Mouse (Mus musculus): ENCODE measurements around the gene Galnt7.

Gene Galnt7

DNA sequence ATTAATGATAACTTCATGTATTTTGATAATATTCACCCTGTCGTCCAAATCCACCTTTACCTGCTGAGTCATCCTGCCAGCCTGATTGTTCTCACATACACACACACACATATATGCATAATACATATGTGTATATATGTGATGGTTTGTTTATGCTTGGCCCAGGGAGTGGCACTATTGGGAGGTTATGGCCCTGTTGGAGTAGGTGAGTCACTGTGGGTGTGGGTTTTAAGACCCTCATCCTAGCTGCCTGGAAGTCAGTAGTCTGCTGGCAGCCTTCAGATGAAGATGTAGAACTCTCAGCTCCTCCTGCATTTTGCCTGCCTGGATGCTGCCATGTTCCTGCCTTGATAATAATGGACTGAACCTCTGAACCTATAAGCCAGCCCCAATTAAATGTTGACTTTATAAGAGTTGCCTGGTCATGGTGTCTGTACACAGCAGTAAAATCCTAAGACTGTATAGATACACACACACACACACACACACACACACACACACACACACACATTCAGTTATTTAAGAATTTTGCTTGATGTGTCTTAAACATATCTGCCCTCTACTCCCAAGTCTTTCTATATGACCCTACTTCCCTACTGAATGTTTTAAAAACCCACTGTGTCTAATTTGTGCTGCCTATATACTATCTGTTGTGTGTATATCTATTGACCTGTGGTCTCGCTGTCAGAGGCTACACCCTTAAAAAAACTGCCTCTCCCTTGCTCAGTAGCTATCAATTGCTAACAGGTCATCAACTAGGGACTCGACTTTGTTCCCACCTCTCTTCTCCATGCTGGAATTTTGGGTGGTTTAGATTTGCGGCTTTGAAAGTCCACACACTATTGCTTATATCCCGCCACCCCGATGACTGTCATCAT, 23.8 kb downstream of the Galnt7 start:
- no peak for DNase-seq

DNA sequence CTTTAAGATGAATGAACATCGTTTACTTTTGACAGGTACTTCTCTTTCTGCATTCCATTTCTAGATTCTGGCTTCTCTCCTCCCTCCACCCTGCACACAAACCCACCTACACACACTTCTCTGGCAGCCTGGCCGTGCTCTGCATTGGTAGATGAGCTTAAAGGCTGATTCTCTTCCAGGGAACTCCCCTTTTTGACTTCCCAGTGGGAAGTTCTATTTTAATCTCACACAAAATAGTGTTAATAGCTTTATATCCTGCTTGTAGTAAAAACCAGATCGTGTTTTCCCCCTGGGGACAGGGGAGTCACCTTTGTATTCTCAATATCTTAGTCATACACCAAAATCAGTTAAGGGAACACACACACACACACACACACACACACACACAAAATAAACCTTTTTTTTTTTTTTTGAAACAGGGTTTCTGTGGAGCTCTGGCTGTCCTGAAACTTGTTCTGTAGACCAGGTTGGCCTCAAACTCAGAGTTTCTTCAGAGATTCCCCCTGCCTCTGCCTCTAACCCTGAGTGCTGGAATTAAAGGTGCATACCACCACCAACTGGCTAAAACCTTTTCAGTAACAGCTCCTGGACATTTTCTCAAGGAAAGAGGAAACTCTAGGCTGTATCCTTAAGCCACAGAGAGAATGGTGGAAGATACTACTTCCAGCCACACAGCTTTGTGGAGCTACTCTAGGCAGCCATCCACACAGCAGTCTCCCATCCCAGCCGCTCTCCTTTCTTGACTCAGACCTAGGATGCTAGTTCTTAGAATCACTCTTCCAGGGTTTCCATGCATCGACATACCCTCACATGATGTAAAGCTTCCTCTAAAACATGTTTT, 24.7 kb downstream of the Galnt7 start:
- DNase-seq = no peak

DNA sequence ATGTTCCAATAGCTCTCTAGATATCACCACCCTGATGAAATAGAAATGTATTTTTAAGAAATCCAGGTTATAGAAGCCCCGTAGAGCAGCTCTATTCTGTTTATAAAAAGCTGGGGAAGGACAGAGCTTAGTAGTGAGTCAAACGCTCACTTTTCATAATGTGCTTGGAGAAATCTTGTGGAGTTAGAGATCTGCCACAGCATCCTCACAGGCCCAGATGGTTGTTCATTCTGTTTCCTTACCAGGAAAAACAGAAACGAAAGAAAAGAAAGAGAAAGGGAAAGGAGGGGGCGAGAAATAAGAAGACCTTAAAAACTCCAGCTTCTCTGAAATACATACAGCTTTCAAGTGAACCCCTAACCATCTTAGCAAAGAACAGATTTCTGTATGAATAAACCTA, 28.9 kb downstream of the Galnt7 start:
- DNase-seq = no peak

DNA sequence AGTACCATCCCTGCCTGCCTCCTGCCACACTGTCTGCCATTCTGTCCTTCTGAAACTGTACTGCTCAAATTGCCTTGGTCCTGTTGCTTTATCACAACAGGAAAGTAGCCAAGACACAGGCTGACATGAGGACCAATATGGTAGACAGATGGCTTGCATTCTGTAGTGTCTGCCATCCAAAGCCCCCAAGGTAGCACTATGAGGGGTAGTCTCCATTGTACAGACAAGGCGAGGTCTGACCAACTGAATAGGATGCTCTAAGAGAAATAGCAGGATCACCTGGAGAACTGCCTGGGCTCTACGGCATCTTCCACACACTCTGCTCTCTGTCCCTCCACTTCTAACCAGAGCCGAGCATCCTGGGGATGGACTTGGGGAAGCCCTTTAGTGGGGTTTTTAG, 29.8 kb downstream of the Galnt7 start:
- DNase-seq = no peak

DNA sequence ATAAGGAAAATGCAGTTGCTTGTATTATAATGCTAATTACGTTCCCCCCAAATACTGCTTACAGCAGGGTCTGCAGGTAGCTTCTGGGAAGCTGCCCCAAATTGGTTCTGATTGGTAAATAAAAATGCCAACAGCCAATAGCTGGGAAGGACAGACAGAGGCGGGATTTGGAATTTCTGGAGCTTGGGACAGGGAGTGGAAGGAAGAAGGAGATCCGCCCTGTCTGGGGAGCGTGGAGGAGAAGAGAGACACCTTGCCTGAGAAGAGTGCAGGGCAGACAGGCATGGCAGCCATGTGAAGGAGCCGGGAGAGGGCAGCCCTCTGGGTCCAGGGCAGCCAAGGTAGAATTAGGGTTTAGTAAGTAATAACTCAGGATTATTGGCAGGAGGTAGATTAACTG, 35.9 kb downstream of the Galnt7 start:
- DNase-seq = no peak

DNA sequence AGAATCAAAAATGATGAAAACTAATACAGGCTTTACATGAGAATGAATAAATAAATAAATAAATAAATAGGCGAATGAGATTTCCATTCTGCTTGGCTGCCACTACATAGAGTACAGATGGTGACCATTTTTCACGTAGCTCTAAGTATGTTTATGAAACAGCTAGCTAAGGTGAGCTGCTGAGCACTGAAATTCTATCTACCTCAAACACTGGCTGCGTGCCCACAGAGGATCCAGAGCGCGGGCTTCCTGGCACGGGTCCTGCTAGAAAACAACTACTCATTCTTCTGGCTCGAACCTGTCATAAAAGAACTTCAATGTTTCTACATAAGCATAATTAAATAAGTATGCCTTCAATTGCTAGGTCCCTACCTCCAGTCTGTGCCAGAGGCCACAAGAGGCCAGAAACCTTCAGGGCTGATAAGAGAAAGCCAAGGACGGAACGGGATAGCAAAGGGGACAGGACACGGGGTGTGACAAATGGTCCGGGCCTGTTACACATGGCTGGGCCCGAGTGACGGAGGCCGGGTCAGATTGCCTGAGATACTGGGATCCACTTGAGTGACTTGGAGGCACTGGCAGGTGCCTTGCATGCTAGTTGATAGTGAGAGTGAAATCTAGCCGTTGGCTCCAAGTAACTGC, 37.7 kb downstream of the Galnt7 start:
- DNase-seq = peak; percentile 41

DNA sequence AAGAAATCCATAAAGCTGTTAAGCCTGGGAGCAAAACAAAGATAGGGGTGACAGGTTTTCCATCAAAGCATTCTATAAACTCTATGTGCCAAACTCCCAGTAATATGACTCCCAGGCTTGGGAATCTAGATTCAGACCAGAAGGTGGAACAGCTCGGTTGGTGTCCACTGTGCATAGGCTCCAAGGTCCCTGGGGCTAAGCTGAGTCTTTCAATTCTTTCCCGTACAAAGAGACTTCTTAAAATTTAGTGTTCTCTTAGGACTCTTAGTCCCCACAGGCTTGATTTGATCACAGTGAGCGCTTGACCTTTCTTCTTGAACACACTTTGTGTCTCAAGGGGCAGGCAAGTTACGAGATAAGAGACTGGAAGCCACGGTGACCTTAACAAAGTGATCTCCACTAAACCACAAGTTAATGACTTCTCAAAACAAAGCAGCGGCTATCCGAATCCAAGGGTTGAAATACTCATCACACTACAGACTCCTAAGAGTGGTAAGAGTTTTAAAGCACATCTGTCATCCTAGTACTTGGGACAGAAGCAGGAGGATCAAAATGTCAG, 41.3 kb downstream of the Galnt7 start:
- DNase-seq = no peak

DNA sequence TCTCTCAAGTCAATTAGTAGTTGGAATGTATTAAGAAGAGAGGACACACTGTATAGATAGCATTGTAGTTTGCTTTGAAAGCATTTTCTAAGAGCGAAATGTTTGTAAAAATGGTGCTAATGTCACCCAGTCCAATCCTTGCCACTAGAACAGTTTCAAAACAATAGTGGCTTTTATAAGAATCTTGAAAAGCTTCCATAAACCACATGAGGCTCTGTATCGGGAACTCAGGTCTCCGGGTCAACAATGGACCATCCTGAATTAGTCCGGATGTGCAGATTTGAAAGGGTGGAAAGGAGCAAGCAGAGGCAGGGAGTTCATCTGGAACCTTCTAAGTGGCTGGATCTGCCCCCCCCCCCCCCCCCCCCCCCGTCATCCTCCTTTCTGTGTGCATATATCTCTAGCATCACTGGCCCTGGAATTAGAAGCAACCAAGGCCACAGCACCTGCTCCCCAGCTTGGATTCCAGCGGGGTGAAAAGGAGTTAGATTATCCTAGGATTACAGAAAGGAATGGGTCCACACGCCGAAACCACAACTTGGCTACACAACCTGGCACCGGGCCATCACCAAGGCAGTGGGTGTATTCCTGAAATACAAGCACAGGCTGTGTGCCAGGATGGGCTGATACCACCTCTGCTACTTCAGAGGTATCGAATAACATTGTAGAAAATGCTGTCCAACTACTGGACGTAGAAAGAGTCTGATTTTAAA, 42.0 kb downstream of the Galnt7 start:
- DNase-seq = peak; percentile 53

DNA sequence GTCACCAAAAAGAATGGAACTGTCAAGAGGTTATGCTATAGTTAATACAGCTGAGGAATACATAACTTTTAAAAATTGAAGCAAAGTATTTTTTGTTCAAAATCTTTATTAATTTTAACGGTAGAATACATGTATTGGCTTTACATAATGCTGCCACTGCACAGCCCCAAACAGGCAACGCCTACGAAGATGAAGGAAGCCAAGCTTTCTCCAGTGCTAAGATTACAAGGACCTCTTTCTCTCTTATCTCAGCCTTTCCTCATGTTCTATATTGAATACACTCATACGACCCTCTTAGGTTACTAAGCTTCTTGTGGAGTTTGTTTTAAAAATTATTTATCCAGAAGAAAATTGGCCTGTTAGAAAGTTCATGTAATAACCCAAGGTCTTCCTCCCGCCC, 50.3 kb downstream of the Galnt7 start:
- DNase-seq = no peak

DNA sequence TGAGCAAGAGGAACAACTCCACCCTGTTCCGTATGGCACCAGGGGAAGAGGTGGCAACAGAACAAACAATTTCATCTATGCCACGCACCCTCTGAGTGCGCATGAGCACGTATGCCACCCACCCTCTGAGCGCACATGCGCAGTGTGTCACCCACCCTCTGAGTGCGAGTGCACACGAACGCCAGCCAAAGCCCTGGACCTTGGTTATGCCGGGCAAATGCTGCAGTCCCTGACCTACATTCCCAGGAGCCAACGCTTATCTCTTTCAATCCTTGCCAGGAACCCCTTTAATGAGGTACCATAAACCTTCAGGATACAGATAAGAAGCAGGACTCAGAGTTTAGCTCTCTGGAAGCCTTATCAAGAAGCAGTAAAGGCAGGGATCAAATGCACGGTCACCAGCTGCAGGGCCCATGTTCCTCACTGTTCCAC, 50.8 kb downstream of the Galnt7 start:
- DNase-seq = peak; percentile 50

DNA sequence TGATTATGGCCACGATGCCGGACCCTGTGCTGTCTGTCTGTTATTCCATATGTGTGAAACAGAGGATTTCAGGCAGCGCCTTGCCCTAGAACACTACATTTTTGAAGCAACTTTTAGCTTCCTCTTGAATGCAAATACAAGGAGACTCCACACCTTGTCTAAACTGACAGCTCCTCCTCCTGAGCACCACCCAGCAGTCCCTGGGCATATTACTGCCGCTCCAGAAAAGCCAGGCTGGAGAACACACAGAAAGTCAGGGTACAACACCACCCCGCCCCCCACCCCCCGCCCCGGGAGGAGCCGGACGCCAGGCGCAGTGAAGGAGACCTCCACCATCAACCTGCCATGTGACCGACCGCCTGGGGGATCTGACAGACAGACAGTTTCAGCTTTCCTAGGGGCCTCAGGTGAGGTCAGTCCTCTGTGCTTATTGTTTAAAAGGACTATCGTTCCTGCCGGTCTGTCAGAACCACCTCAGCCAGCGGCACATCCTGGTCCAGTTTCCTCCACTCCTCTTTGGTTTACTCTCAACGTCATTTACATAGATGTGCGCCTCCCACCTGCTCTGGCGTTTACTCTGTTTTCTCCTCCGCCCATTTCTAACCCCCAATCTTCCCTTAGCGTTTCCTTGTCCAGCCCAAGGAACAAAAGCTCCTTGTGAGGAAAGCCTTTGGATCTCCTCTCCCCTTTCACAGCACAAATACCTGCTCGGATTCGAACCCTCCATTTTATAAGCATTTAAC, 52.8 kb downstream of the Galnt7 start:
- no peak for DNase-seq

DNA sequence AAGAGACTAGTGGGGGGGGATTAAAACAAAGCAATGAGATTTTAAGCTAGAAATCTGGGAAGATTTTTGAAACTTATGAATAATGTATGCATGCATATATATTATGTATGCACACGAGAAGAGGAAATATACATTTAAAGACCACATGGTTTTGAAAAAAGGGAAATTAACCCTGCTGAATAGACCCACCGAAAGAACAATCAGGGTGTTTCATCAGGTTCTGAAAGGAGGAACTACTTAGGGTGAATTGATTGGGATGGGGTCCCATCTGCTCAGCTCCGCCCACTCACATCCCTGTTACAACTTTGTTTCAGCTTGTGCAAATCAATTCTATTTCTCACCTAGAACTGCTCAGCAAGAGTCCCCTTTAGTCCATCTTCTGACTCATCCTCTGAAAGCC, 57.0 kb downstream of the Galnt7 start:
- no peak for DNase-seq

DNA sequence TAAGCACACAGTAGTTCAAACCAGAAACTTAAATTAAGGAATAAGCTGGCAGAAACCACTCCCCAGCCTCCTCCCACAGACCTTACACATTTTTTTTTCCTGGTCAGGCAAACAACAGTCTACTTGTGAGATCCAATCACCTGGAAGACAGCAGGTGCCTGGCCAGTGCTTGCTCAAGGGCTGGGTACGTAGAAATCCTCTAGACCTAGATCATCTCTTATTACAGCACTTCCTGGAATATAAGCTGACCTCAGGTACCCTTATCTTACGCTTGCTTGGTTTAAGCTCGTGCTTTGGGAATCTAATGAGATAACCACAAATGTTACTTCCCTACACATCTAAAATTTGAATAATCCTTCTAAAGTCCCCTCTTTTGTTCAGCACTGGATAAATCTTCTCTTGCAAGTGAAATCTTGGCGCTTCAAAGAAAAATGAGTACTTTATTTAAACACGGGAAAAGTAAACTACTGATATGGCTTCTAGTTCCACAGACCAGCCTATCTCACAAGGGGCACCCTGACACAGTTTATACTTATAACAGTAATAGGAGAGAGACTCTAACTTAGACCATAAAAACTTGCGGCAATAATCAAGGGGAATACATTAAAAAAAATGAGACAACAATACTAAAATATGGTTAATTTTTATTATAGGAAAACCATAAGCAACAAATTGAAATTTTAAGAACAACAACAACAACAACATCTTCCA, 58.5 kb downstream of the Galnt7 start:
- DNase-seq = peak; percentile 25

DNA sequence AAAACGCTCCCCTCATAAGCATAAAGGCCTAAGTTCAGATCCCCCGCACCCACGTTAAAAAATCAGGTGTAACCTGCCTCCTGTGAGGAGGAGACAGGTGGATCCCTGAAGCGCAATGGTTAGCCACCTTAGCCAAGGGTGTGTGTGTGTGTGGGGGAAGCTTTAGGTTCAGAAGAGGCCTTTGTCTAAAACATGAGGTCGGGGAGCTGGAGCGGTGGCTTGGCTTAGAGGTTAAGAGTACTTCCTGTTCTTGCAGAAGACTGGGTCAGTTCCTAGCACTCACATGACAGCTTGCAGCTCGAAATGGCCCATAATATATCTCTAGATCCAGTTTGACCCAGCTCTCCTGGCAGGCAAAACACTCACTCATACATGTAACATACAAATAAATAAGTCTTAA, 60.2 kb downstream of the Galnt7 start:
- no peak for DNase-seq

DNA sequence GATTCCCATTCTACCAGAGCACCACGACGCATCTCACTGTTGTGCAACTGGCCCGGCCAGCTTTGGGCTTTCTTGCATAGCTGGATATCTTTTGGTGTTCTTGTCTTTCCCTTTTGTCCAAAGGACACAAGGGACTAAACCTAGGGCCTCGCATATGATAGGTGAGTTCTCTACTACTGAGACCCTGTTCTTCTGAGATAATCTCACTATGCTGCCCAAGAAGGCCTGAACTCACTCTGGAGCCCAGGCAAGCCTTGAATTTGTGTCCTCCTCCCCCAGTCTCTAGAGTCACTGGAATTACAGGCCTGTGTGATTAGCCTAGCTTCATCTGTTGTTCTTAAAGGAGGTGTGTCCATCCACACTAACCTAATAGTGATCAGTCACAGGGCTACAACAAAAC, 61.2 kb downstream of the Galnt7 start:
- DNase-seq = no peak

DNA sequence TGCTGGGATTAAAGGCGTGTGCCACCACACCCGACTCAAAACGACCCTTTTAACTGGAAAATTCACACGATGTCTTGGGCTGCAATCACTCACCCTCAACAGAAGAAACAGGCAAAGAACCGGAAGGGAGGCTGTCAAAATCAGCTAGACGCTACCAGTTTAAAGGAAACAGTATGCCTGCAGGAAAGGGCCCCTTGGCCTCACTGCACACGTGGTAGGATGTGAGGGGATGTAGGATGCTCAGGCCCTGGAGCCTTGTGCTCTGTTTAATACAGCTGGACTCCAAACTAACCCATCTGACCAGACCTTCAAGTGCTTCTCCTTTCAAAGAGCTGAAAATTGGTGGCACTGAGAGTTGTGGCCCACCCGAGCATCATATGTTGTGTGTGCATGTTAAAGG, 62.8 kb downstream of the Galnt7 start:
- DNase-seq = no peak

DNA sequence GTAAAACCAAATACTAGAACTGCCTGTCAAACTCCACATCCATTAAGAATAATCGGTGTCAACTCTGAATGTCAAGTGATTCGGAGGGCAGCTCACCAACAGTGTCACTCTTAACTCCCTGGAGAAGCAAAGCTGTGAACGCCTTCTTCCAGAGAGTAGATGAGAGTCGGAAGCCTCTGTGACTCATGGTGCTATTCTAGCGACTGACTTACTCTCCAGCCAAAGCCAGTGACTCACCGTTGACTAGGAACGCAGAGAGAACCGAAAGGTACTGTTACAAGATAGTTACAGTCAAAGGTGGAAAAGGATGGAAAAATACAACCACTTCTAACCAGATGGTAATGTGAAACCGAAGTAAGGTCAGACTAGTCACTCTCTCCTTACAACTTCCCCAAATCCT, 63.7 kb downstream of the Galnt7 start:
- no peak for DNase-seq

DNA sequence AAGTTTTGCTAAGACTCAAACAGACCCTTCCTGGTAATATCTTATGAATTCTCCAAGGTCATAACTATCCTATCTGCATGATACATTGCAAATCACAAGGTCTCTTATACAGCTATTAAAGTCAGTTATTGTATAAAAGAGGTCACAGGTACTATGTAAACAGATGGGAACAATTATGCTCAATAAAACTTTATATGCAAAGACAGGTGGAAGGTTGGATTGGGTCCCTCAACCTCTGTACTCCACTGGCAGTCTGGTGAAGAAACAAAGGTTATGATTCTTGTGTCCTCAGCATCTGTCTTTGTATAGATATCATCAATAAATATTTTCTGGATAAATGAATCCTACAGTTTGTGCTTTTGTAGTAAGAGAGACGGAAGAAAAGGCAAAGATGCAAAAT, 64.2 kb downstream of the Galnt7 start:
- DNase-seq = no peak

DNA sequence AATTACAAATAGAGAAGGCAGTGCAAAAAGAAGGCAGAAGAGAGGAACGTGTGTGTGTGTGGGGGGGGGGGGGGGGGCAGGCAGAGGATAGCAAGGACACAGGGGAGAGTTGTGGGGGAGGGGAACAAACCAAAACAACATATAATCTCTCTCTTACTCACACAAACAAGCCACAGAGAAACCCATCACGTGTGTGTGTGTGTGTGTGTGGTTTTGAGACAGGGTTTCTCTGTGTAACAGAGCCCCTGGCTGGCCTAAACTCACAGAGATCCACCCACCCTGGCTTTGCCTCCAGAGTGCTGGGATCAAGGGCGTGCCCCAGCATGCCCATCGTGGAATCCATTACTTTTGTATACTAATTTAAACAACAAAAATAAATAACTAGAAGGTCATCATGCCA, 66.2 kb downstream of the Galnt7 start:
- DNase-seq = no peak

DNA sequence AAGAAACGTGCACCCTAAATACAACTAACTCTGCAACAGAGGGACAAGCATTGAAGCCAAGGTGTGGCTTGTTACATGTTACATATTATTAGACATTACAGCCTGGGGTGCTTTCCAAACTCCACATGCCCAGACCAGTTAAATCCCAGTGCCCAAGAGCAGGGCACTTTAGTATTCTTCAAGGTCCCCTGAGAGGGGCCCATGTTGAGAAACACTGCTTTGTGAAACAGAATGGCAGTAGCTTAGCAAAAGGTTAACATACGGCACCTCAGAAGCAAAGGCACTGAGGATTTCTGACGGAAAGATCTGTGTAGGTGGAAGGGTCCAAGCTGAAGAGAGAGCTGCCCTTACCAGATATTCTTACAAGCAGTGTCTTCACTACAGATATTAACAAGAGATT, 67.0 kb downstream of the Galnt7 start:
- no peak for DNase-seq

DNA sequence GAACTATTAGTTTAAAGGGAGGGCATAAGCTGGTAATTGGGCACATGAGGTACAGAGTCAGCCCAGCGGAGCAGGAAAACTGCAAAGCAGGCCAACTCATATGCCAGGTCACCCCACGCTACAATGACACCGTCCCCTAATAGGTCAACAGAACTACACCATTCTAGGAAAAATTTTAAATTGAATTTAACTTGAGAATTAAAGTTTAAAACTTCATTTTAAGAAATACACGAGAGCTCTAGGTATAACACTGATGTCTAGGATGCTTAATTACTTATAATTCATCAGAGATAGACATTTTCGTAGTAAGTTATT, 67.7 kb downstream of the Galnt7 start:
- no peak for DNase-seq

All from lung, postnatal 36 days (tissue).